Mouse (Mus musculus): Measurements from ENCODE around the gene Arhgef28.

DNA sequence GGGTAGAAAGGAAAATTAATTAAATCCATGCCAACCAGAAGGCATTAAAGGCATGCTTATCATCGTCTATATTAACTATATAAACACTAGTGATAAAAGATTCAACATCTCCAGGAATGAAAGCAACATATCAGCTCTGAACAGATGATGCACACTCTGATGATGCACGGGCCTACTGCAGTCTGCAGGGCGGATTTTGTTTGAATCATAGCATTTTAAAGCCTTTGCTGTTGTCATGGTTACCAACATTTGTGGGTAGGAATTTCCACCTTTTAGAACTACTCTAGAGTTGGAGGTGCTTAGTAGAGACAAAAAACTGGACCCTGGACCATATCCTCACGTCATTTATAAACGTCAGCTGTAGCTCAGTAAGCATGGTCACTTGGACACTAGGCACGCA is 257.4 kb downstream of the Arhgef28 start:
- TF ChIP-seq CTCF (IDR thresholded peaks at IDR 0.05; ENCODE audit: extremely low read depth, insufficient read depth, low read length) (no peak), POLR2A (IDR thresholded peaks at IDR 0.05; ENCODE audit: extremely low read depth, insufficient read depth, low read length) (no peak)
